Mouse (Mus musculus) cerebellum, adult 8-10 months (tissue): ENCODE data around the gene Ralgps1.

Source experiments
- DNase-seq: peaks from one replicate; pipeline ENCODE4 v3.0.0; 2022

The Ralgps1 gene

DNA sequence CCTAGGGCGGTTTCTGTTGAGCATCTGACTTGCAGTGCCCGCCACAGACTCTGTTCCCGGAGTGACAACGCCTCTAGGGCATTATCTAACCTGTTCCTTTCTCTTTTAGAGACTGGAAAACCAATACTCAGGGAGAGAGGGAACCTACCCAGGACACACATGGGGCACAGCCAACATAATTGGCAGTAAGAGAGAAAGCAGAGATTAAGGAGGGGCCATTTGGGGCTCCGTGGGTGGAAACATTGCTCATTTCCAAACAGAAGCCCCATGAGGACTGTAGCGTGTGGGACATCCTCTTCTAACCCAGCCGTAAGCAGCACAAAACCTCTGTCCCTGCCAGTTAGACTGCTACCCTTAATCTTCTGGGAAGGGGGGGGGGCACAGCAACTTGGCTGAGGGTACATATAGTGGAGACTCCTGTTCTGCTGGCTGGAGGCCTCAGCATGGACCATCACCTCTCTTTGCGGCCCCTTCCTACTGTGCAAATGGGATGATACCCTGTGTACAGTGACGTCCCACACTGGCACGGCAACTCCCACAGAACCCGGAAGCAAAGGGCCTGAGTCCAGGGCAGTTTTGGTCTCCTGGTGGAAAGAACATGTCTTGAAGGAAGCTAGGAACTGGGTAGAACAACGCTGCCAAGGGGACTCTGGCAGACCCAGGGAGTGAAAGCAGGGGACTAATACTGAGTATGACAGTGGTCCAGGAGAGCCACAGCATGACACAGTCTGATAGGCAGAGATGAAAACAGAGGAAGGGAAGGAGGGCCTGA is 96.4 kb downstream of the Ralgps1 start:
- DNase-seq, result no peak

DNA sequence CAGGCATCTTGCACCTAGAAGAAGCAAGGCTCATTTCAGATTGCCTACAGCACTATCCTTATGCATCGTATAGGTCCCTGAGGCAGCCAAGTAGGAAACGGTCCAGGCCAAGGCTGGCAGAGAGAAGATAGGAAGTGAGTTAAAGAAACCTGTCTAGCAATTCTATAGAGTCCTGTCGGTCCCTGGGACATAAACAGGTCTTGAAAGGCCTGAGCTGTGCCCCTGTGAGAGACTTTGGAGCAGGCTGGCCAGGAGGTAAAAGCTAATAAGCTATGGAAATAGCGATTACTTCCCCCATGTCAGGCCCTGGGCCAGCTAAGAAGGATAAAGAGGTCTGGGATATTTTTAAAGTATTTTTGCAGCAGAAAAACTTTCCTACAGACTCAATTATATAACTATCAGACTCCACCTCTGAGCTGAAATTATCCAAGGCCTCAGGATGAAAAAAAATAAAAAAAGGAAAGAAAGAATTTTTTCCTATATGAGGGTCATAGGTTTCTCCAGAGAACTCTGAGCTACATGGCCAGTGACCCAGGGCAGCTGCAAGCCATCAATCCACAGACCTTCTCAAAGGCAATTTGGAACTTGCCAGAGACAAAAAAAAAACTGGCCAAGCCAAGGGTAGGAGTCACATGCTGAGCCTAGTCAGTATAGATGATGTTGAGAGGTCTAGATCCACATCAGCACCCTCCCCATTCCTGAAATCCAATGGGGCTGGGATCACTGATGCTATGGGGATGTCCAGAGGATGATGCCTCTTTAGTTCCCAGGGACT is 98.4 kb downstream of the Ralgps1 start:
- DNase-seq, result no peak

DNA sequence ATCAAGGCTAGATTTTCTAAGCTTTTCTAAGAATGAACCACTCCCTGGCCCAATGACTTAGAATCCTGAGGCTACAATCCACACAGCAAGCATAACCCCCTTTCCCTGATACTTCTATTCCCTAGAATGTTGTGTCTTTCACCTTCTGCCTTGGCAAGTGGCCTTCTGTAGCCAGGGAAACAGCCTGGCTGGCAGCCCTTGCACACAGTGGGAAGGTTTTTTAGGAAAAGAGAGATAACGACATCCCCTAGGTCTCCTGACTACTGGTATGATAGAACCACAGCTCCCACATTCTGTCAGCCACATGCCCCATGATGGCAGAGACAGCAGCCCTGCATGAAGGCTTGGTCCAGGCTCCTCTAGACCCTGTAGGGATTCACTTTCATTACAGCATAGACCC is 99.8 kb downstream of the Ralgps1 start:
- DNase-seq, result no peak

DNA sequence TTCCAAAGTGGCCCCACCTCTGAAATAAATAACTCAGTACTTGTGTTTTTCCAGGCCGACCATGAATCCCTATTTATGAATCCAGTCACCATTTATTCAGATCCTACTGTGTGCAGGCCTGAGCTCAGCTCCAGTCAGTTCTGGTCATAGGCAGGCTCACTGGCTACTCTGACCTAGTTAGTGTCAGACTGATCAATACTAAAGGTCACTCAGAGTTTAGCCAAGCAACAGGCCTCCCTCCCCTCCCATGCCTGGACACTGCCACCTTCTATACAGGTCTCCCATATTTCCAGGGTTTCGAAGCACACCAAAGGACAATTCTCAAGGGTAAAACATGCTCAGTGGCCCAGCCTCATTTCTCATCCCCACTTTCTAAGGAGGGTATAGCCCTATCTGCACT is 100.7 kb downstream of the Ralgps1 start:
- DNase-seq, result no peak

DNA sequence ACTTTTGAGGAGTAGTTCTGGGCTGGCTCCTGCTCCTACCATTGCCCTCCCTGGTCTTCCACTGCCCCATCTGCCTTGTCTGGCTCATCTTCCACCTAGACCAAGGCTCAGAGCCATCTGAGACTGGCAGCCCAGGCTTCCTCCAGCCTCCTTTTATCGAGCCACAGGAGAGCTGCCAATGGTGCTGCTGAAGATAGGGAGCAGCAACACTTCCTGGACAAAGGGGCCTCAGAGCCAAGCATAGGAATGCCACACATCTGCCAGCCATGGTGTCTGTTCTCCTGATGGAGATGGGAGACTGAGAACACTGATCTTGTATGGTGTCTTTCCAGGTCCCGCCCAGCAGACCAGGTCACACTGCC is 102.2 kb downstream of the Ralgps1 start:
- DNase-seq, result peak; percentile 43

DNA sequence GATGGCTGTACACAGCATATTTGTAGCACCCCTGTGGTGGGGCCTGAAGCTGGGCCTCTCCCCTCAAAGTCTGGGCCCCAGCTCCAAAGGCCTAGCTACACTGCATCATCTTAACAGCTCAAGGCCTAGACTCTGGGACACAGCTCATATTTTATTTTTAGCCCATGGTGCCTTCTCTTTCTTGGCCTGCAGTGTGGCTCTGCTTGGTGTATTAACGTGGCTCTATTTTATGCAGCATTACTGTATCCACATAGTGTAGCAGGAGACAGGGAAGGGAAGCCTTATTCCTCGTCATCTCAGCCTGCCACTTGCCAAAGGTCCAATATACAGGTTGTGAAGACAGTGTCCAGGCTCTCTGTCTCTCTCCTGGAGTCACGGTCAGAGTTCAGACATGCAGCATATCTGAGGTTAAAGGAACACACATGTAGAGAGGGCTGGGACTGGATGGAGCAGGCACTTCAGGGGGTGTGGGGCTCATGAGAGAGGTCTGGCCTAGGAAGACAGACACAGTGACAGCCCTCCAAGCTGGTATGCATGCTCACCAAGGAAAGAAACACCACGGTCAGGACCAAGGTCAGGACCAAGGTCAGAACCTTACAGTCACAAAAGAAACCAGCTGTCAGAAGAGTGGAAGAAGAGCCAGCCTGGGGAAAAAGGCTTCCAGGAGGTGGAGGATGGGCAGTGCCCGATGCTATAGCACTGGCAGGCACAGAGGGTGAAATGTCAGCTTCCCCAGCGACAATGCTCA is 102.7 kb downstream of the Ralgps1 start:
- DNase-seq, result no peak

DNA sequence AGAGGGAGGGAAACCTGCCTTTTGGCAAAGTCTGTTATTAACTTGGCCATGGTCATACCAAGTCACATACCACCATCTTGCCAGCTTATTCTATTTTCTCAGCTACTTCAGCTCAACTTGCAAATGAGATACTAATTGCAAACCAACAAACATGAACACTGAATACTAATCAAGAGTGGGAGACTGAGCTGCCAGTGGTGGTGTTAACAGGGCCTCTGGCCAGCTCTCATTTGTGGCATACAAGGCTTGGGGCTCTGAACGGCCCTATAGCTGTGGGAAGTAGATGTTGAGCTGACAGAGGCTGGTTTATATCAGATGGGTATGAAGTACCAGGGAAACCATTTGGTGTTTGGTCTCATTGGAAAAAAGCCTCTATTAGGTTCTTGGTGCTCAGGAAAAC is 104.2 kb downstream of the Ralgps1 start:
- DNase-seq, result no peak

DNA sequence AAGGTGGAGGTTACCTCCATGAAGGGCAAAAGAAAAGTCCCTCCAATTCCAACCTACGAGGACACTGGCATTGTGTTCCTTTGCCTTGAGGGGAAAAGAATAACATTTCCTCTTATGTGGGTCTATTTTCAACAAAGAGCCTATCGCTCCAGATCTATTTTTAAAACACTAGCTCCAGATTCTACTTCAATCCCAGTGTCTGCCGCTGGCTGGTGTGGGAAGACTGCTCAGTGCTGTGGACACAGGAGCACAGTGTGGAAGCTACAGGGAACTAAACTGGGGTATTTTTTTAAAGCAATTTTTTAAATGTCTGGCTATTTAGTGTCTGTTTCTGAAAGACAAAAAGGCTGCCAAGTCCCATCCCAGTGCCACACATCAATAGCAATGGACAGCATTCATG is 105.5 kb downstream of the Ralgps1 start:
- no peak for DNase-seq

DNA sequence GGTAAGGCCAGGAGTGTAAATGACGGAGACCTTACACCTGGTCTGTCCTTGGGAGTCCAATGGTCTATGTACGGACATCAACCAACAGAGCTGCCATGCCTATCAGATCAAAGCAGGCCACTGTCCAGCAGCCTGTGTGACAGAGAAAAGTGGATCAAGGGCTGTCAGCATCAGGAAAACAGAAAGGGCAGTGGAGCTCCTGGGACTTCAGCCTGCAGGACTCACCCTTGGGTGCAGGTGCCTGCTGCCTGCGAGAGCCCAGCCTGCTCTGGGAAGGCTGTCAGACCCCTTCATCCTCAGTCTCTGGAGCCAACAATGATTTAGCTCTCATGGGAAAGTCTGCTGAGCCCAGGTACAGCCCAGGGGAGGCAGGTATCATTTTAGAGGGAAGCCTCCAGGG is 109.8 kb downstream of the Ralgps1 start:
- DNase-seq, result no peak

DNA sequence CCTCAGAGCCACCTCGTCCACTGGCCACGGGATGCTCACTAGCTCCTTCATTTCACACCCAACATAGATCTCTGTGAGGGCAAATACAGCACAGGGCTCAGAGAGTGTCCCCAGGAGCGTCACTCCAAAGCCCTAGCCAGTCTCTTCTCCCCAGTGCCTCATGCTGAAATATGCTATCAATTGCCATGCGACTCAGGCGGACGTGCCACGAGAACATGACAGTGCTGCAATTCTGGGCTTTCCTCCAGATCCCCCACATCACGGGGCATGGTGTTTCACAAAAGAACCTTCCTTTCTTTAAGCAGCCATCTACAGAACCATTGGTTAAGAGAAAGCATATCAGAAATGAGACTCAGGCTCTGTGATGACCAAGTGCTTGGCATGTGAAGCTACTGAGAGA is 110.5 kb downstream of the Ralgps1 start:
- no peak for DNase-seq

DNA sequence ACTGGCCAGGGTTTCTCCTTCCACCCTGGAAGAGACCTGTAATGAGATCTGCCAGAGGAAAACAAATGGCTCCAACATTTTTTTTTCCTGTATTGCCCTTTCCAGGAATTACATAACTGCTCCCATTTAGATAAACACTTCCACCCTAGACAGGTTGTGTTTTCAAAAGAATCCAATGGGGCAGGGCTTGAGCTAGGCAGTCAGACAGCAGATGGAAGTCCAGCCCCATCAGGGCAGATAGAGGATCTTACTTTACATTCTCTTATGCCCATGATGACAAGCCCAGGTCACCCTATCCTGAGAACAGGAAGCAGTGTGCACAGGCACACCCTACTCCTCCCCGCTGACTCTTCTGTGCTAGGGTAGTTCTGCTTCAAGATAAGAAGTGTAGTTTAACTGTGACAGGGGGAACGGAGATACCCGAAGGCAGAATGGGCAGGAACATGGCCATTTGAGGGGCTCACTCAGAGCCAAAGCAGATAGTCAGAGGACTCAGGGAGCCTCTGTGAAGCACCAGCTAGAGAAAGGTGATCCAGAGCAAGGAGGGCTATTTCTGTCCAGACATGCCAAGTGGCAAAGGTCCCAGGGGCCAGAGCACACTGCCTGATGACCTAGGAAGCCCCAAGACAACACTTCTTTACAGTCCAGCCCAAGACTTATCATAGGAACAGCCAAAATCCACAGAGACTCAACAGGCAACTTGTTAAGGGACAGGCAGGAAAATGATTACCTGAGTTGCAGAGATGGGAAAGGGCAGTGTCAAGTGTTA is 114.3 kb downstream of the Ralgps1 start:
- peak; percentile 43 for DNase-seq

DNA sequence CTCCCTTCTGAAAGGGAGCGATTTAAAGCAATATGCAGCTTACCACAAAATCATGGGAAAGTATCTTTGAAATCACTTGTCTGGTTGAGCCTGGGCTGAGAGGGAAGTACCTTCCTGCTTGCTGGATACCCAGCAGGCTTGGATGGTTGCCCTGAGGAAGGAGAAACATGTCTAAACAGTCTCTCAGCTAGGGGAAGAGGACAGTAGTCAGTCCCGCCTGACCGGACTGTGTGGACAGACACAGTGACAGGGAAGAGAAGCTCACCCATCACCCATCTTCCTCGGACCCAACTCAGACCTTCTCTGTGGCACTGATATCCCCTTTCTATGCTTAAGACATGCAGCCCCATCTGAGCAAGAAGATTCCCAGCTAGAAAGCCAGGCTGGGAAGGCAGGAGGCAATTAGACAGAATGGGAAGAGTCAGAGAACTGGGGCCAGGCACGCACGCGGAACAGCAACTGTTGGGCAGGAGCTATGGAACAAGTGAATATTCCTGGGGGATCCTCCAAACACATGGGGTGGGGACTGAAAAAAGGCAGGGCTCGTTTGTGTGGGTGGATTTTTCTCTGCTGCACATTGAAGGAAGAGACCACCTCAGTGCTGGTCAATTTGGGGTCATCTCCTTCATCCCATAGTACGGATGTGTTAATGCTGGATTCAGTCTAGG is 116.8 kb downstream of the Ralgps1 start:
- DNase-seq, result peak; percentile 52

DNA sequence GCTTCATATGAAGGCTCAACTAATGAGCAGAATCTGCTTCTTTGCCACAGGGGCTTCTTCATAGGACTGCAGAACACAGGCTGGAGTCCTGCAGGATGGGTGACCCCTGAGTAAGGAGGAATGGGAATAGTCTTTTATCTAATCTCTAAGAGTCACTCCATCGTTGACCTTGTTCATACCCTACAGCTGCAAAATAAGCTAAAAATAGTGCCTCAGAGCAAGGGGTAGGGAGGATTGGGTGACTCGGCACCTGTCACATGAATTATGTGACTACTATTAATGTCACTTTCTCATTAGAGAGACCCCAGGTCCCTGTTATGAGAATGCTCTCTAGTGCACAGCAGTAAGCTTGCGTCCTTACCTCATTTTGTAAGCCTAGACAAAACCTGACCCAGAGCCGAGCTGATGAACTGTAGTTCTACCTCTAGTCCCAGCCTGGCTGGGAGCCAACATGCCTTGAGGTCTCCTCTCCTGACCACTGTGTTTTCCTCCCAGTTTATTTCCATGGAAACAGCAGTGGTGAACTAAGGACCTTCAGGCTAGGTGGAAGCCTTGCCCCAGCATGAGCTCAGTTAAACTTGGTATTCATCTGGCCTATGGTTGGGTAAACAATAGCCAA is 117.6 kb downstream of the Ralgps1 start:
- no peak for DNase-seq

DNA sequence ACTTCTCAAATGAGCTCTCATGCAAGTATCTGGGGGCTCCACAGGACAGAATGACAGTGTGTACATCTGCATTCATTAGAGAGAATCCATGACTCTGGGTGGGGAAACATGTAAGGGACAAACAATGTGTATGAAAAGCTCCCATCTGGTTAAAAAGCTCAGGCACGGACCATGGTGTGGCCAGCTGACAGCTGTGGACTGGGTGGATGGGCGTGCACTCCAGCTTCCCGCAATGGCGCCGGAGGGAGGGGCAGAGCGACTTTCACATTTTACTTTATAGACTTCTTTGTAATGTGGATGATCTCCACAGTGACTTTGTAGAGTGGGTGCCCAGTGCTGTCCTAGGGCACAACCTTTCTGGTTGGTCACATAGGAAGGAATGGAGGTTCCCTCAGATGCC is 118.5 kb downstream of the Ralgps1 start:
- no peak for DNase-seq

DNA sequence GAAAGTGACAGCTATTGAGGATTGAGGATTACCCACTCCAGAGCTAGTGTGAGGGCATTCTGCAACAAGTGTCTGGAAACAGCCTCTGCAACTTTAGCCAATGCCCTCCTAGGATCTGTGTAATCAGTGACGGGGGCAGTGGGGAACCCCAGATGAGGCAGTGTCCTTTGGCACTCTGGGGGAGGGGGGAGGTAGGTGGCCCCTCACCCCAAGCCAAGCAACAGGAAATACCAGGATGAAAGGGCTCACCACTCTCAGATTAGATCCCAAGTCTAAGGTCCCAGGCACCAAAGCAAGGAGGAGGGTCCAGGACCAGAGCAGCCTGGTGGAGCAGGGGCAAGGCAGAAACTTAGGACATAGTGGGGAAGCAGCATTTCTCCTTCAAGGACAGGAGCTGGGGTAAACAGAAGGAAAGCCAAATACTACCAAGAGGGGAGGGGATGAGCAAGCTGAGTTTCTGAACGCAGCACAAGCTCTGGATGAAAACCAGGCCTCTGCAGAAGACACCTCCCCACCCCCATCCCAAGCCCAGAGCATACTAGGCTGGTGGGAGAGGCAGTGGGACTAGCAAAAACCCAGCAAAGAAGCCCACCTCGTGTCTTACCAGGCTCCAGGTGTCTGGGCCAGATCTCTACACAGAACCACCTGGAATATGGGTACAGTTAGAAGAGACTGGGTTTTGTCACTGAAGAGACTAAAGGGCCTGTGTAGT is 121.2 kb downstream of the Ralgps1 start:
- DNase-seq, result no peak

DNA sequence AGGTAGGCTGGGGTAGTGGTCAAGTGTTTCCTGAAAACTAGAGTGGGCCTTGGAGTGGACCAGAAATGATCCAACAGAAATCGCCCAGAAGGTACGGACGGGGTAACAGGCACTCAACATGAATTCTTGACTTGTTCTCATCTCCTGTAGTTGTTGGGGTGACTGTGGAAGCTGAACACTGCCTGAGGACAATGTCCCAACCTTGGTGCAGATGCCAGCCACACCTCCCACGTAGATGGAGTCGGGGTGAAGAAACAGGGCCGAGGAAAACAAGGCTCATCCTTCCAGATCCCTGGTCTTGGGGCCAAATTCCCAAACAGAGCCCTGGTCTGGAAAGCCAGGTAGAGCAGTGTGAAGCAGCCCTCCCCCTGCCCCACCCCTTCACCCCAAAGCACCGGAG is 122.7 kb downstream of the Ralgps1 start:
- DNase-seq, result no peak

DNA sequence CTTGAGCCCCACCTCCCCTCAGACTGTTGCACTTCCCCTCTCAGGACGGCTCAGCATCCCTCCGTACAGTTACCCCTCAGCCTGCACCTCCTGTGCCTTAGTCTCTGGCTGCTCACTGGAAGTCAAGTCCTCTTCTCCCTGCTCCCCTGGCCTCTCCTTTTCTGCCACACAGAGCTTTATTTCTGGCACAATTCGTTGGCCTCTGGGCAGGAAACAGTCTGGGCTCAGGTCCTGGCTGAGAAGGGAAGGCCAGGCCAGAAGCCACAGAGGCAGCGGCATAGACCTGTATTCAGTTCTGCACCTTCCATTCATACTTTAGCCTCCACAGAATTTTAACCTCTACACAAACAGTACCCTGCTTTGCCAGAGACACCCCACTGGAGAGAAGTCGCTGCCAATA is 124.4 kb downstream of the Ralgps1 start:
- no peak for DNase-seq

DNA sequence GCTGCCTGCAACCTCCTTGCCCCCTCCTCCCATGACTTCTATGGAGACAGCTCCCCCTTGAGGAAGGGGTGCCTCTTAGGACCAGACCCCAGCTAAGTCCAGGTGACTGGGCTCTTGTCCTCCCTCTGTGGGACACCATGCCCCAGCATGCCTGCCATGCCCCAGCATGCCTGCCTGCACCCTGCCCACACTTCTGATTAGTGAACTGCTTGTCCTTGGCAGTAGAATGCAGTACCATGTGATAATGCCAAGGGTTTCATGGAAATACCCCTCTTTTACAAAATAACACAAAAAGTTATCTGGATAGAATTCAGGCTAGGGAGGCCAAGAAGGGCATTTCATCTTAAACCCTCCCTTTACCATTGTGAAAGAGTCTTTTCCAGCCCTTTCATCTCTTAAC is 125.9 kb downstream of the Ralgps1 start:
- DNase-seq, result no peak

DNA sequence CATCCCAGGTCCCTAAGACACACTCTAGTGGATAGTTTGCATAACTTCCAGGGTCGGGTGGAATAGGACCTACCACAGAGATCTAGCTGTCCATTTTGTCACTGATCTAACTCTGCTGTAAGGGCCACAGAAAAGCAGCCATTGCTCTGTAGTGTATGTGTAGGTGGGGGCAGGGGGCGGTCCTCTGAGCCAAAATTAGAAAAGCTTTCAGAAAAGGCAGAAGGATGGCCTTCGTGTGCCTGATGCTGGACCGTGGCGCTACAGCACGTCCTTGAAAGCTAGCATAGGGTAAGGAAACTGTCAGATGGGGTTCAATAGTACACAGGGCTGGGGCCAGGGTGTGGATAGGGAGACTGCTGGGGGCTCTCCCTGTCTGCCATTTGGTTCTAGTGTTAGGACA is 126.4 kb downstream of the Ralgps1 start:
- DNase-seq, result no peak

DNA sequence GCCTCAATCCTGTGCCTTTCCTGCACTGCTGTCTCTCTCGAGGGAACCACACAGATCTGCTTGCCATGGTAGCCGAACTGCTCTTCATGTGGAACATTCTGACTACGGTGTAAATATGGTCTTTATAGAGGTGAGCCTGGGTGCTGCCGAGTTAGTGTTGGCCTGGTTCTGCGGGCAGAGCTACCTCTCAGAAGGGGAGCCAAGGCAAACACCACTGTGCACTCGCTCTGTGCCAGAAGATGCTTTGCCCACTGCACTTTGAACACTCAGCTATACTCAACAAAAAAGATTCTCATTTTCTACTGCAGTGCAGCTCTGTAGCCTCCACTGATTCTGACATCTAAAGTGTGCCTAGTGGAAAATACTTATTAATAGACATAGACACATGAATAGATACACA is 133.7 kb downstream of the Ralgps1 start:
- no peak for DNase-seq

DNA sequence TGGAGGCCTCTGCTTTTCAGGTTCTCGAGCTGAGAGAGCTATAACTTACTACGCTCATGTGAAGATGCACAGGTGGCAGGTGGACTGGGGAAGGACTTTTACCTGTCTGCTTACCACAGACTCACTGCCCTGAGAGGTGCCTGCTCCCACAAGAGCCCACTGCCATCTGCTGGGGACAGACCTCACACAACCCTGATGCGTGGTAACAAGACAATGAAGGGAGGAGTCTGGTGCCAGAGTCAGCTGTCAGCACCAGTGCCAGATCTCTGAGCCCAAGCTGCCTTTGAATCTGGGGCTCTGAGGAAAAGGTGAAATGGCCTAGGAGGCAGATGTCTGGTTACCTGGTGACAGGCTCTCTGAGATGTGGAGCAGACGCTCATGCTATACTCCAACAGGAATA is 136.4 kb downstream of the Ralgps1 start:
- peak; percentile 40 for DNase-seq
